Mouse (Mus musculus) neural tube, embryonic 11.5 days (tissue): Measurements from ENCODE around the gene Itpkb. TPM values are rescaled to one million over a fixed set of nuclear protein-coding genes. Genes with fewer than 3 reads are reported as not detected.
"Not testable (repeated sequence)": the region's sequence is repeated elsewhere in the genome, so short reads cannot be mapped to it uniquely, and the experiment has no call there.

Experiments used
- ATAC-seq: fragments of 200-750 bp; cut with Nextera tagmentation; 2 replicates; pipeline ENCODE4 v1.8.0; 2017; ENCODE audit warnings: moderate number of reproducible peaks, mild to moderate bottlenecking, moderate TSS enrichment, moderate library complexity; ENCODE audit not compliant: insufficient read depth, low FRiP score, low TSS enrichment
- DNase-seq: peaks from one replicate; pipeline ENCODE4 v3.0.0-alpha.2; 2015; ENCODE audit warnings: low spot score
- H3K27ac ChIP-seq: fragments of 300-500 bp; sonication (generic); 2 replicates; pipeline ENCODE4 v1.5.1; 2014; ENCODE audit warnings: low read depth, mild to moderate bottlenecking, low read length
- H3K27me3 ChIP-seq: fragments of 300-500 bp; sonication (generic); 2 replicates; pipeline ENCODE4 v1.6.1; 2014; ENCODE audit warnings: mild to moderate bottlenecking, low read length, mixed read lengths; ENCODE audit not compliant: control insufficient read depth, insufficient read depth
- H3K36me3 ChIP-seq: fragments of 300-500 bp; sonication (generic); 2 replicates; pipeline ENCODE4 v1.6.1; 2014; ENCODE audit warnings: mild to moderate bottlenecking, low read length, moderate library complexity, mixed read lengths; ENCODE audit not compliant: control insufficient read depth, insufficient read depth
- H3K4me1 ChIP-seq: fragments of 300-500 bp; sonication (generic); 2 replicates; pipeline ENCODE4 v1.6.1; 2014; ENCODE audit warnings: low read length, mixed read lengths; ENCODE audit not compliant: control insufficient read depth, insufficient read depth
- H3K4me2 ChIP-seq: fragments of 300-500 bp; sonication (generic); 2 replicates; pipeline ENCODE4 v1.6.1; 2014; ENCODE audit warnings: low read depth, mild to moderate bottlenecking, moderate library complexity
- H3K4me3 ChIP-seq: fragments of 300-500 bp; sonication (generic); 2 replicates; pipeline ENCODE4 v1.5.1; 2014; ENCODE audit warnings: low read depth, low read length
- H3K9ac ChIP-seq: fragments of 300-500 bp; sonication (generic); 2 replicates; pipeline ENCODE4 v1.6.1; 2014; ENCODE audit warnings: mild to moderate bottlenecking, low read length
- H3K9me3 ChIP-seq: fragments of 300-500 bp; sonication (generic); 2 replicates; pipeline ENCODE4 v1.6.1; 2016; ENCODE audit warnings: low read length; ENCODE audit not compliant: control insufficient read depth
- WGBS: fragments of 180-500 bp; shearing (Covaris S2); extraction: QIAGEN DNeasy Blood & Tissue Kit; methylation state at CpG from one replicate; pipeline ENCODE4 v1.1.7; 2014; 5-methylcytosine and 5-hydroxymethylcytosine counted together
- polyA plus RNA-seq: library from polyadenylated mRNA; unstranded; fragments of >200 nt; fragmentation: Nextera tagmentation; extraction: Ambion mirVana; gene quantifications from 2 replicates; pipeline ENCODE4 v1.2.1, GENCODE M21; 2014

Itpkb gene
- polyA plus RNA-seq, 1 experiment from 2014 or later = 2.6 TPM

DNA sequence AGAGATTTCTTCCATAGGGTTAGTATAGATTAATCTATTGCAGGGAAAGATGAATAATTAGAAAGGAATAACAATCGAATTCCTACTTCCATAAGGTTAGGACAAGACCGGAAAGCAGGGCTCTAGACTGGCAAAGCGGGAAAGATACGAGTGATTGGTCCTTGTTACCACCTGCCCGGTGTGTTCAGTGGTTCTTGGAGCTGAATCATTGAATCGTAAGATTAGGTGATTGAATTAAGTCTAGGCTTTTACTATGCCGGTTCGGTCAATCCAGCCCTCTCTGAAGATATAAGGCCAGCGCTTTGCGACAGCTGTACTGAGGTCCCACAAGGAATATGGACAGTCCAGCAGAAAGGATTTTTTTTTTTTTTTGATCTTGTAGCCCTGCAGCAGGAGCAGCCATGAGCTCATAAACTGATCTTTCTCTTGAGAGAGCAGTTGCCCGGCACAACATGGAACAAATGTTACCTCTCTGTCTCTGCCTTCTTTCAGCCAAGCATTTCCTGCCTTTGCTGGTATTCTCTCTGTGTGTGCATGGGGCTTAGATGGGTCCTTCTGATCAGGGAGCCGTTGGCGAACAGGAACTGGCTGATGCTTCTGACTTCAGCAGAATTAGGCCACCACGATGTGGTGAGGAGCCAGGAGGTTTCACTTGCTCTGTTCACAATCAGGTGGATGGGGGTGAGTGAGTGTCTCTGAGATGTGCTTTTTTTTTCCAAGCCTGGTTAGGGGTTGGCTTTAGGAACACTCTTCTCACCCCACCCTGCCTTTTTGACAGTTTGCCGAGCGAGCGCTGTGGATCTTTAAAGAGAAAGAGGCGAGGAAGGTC is 35.9 kb downstream of the Itpkb start:
- 79% methylated on average over 18 of the region's 18 CpGs for WGBS
- H3K27ac ChIP-seq = no peak overlapping the region
- H3K4me3 ChIP-seq = no peak overlapping the region
- DNase-seq = no peak
- H3K9ac ChIP-seq = no peak overlapping the region
- H3K4me2 ChIP-seq = peak overlapping the region; percentile 50
- H3K4me1 ChIP-seq = peaks cover 15% of the 10 kb centered on the region; the same call in 1 of the 2 replicates
- no peaks in the 10 kb centered on the region for H3K27me3 ChIP-seq
- no peak for ATAC-seq
- no peaks in the 10 kb centered on the region for H3K9me3 ChIP-seq
- no peaks in the 10 kb centered on the region for H3K36me3 ChIP-seq

DNA sequence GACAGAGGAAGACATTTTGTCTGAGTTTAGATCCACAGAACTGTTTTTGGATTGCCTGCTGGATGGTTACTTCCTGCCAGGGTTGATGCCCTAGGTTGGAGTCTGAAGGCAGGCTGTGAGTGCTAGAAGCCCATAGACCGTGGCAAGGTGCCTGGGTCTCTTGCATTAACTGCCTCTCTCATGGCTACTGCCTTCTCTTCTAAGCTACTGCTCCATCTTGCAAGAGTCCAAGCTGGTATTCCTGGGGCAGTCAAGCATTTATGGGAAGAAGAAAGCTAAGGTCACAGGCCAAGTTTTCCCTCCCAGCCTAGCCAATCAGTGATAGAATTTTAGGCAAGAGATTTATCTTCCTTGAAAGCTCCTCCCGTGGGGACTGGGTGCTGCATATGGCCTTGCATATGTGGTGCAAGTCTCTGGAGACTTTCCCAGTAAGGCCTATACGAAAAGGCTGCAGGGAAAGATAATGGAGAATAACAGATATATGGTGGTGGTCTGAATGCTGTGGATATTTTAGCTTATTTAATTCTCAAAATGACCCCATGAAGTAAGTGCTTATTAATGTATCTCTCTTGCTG is 36.8 kb downstream of the Itpkb start:
- Histone ChIP-seq H3K9me3 (no peaks in the 10 kb centered on the region), H3K36me3 (no peaks in the 10 kb centered on the region), H3K27me3 (no peaks in the 10 kb centered on the region), H3K4me1 (peaks cover 15% of the 10 kb centered on the region; the same call in 1 of the 2 replicates), H3K27ac (no peak overlapping the region), H3K4me3 (no peak overlapping the region), H3K4me2 (no peak overlapping the region), H3K9ac (no peak overlapping the region)
- WGBS = 58% methylated on average over 3 of the region's 3 CpGs
- ATAC-seq (no peak), DNase-seq (no peak)

DNA sequence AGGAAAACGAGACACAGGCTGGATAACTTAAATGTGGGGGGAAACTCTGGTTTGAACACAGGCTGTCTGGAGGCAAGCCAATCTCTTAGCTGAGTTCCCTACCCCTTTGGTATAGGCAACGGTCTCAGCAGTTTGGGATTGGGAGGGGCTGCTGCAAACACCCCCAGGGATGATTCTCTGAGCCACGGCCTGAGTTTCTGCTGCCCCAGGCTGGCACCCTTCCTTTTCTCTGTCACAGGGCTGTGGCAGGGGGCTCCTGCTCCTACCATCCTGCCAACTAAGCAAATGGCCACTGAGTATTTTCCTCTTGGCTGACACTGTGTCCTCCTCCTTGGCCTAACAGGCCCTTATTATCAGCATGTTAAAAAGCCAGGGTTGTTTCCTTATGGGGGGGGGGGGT is 37.3 kb downstream of the Itpkb start:
- no peaks in the 10 kb centered on the region for H3K9me3 ChIP-seq
- H3K4me2 ChIP-seq = no peak overlapping the region
- no peak overlapping the region for H3K9ac ChIP-seq
- no peaks in the 10 kb centered on the region for H3K36me3 ChIP-seq
- ATAC-seq = no peak
- H3K4me1 ChIP-seq = peaks cover 15% of the 10 kb centered on the region; the same call in 1 of the 2 replicates
- no peak overlapping the region for H3K4me3 ChIP-seq
- WGBS = 78% methylated on average over 3 of the region's 3 CpGs
- no peak for DNase-seq
- H3K27me3 ChIP-seq = no peaks in the 10 kb centered on the region
- H3K27ac ChIP-seq = no peak overlapping the region

DNA sequence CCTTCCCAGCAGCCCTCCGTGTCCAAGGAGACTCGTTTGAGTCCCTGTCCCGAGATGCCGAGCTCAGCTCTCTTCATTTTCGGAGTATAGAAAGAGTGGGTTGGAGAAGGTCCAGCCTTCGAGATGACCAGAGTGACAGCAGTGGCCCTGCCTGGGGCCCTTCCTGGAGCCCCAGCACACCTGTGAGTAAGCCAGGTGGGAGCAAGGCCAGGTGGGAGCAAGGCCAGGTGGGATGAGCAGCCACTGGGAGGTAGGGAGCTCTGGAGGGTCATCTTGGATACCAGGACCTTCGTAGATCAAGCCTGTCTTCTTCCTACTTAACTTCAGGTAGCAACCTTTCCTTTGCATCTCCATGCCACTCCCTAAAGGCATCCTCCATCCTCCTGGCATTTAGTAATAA is 37.8 kb downstream of the Itpkb start:
- Histone ChIP-seq H3K9ac (no peak overlapping the region), H3K27ac (no peak overlapping the region), H3K9me3 (no peaks in the 10 kb centered on the region), H3K36me3 (no peaks in the 10 kb centered on the region), H3K27me3 (no peaks in the 10 kb centered on the region), H3K4me2 (no peak overlapping the region), H3K4me3 (no peak overlapping the region), H3K4me1 (peaks cover 15% of the 10 kb centered on the region; the same call in 1 of the 2 replicates)
- 87% methylated on average over 7 of the region's 7 CpGs for WGBS
- DNase-seq = no peak
- ATAC-seq = no peak

DNA sequence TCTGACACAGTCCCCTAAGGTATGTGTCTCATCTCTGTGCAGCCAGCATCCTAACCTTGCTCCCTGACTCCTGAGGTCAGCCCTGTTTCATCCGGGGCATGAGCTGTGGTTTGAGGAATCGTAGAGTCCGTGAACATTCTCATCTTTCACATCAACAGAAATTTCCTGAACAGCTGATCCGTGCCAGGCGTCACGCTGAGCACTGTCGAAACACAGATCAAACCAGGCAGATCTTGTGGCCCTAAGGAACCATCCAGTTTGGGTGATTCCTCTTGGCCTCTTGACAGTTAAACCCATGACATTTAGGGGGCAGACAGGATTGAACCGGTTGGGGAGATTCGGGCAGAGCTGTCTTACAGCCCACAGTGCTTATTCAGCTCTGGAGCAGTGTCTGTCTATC is 38.4 kb downstream of the Itpkb start:
- ATAC-seq (no peak), DNase-seq (no peak)
- no peaks in the 10 kb centered on the region for H3K9me3 ChIP-seq
- no peak overlapping the region for H3K9ac ChIP-seq
- no peak overlapping the region for H3K27ac ChIP-seq
- H3K4me3 ChIP-seq = no peak overlapping the region
- no peaks in the 10 kb centered on the region for H3K27me3 ChIP-seq
- no peak overlapping the region for H3K4me2 ChIP-seq
- H3K36me3 ChIP-seq = no peaks in the 10 kb centered on the region
- WGBS = 77% methylated on average over 9 of the region's 9 CpGs
- H3K4me1 ChIP-seq = peaks cover 15% of the 10 kb centered on the region; the same call in 1 of the 2 replicates

DNA sequence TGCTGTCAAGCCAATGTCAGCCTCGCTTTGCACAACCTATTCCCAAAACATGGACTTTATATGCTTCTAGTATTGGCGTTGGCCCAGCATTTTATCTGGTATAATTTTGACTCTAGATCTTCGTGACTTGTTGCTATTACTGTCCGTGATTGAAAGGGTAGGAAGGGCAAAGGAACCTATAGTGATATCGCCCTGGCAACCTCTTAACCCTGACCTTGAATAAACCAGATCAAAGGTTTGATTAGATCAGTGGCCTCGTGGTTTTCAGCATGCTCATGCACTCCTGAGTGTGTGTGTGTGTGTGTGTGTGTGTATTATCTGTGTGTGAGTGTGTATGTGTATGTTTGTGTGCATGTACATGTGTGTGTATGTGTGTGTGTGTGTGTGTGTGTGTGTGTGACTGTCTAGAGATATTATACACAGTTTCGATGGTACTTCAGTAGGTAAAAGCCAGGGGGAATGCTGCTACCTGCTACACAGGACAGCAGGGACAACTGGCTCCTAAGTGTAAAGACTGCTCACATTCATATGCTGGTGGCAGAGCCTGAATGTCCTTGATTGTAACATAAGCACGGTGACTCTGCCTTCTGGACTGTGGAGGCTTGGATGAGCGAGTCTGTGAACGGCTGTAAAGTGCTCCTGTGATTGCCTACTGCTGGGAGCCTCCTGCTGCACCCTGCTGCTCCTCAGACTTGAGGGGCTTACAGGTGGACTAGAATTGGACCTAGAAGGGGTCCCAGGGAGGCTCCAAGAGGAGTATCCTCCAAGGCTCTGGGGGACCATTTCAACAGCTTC is 40.8 kb downstream of the Itpkb start:
- H3K36me3 ChIP-seq = no peaks in the 10 kb centered on the region
- H3K27me3 ChIP-seq = no peaks in the 10 kb centered on the region
- no peaks in the 10 kb centered on the region for H3K9me3 ChIP-seq
- 76% methylated on average over 10 of the region's 10 CpGs for whole genome bisulfite sequencing
- no peak overlapping the region for H3K4me2 ChIP-seq
- DNase-seq (no peak), ATAC-seq (no peak)
- H3K9ac ChIP-seq = no peak overlapping the region
- no peak overlapping the region for H3K4me3 ChIP-seq
- peaks cover 6% of the 10 kb centered on the region; the same call in 1 of the 2 replicates for H3K4me1 ChIP-seq
- no peak overlapping the region for H3K27ac ChIP-seq

DNA sequence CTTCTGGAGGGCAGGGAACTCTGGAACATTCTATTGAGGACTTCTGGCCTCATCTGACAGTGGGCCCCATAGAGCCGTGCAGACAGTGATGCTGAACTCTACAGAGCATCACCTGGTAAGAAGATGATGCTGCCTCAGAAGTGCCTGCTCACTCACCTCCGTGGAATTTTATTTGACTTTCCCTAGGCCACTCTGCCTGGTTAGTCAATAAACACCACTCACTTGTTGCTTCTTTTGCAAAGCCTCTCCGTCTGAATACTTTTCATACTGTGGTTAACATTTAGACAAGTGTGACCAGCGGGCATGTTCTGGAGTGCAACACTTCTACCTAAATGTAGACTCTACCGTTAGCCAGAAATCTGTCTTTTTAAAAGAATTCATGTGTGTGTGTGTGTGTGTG is 42.0 kb downstream of the Itpkb start:
- not testable (repeated sequence) for DNase-seq, H3K27me3 ChIP-seq, ATAC-seq, H3K9me3 ChIP-seq, H3K27ac ChIP-seq, H3K4me2 ChIP-seq, H3K4me3 ChIP-seq, H3K36me3 ChIP-seq, H3K4me1 ChIP-seq, H3K9ac ChIP-seq
- WGBS = 89% methylated on average over 5 of the region's 5 CpGs

DNA sequence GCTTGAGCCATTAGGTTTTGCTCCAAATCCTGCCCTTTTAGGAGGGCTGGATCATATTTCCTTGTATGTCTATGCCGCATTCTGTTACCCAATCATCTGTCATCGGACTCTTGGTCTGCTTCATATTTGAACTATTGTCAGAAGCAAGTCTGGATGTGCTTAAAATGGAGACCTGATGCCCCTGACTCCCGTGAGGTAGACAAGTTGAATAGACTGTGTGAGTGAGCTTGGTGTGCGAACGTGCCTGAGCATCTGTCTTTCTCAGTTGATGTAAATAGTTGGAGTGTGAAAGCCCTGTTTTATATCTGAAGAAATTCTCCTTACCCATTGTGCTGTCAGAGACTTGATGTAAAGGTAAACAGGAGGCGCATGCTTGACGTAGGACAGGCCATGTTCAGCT is 46.3 kb downstream of the Itpkb start:
- no peak overlapping the region for H3K4me2 ChIP-seq
- WGBS = 80% methylated on average over 7 of the region's 7 CpGs
- no peak overlapping the region for H3K27ac ChIP-seq
- no peaks in the 10 kb centered on the region for H3K4me1 ChIP-seq
- no peak overlapping the region for H3K4me3 ChIP-seq
- ATAC-seq = no peak
- no peaks in the 10 kb centered on the region for H3K27me3 ChIP-seq
- no peaks in the 10 kb centered on the region for H3K36me3 ChIP-seq
- H3K9me3 ChIP-seq = no peaks in the 10 kb centered on the region
- no peak for DNase-seq
- H3K9ac ChIP-seq = no peak overlapping the region
